Mouse (Mus musculus) right cerebral cortex, postnatal 25 days (tissue): ENCODE measurements around the gene Rps27rt.
"Not testable (repeated sequence)": the region's sequence is repeated elsewhere in the genome, so short reads cannot be mapped to it uniquely, and the experiment has no call there.

Source experiments
- DNase-seq: peaks from one replicate; pipeline ENCODE4 v3.0.0; 2022

Rps27rt gene

GRCm38 (mm10) chr9:114979969-114980368 is 2.6 kb downstream of the Rps27rt start:
- no peak for DNase-seq

- DNase-seq, result peak; percentile 84
Observed at GRCm38 (mm10) chr9:114978281-114979111, 4.0 kb downstream of the Rps27rt start, which contains the start of gene Osbpl10. Gene Osbpl10, plus strand, starts transcription at chr9:114978569.

GRCm38 (mm10) chr9:114977461-114978280 is 4.9 kb downstream of the Rps27rt start:
- peak; percentile 51 for DNase-seq

GRCm38 (mm10) chr9:114966286-114966685 is 16.3 kb downstream of the Rps27rt start:
- not testable (repeated sequence) for DNase-seq

GRCm38 (mm10) chr9:114964093-114964492 is 18.4 kb downstream of the Rps27rt start:
- DNase-seq, result no peak

GRCm38 (mm10) chr9:114960844-114961243 is 21.7 kb downstream of the Rps27rt start:
- no peak for DNase-seq

- DNase-seq, result no peak
Observed at GRCm38 (mm10) chr9:114960043-114960789, 22.3 kb downstream of the Rps27rt start.

GRCm38 (mm10) chr9:114956945-114957344 is 25.6 kb downstream of the Rps27rt start:
- DNase-seq, result no peak

- DNase-seq, result no peak
Observed at GRCm38 (mm10) chr9:114955340-114955739, 27.2 kb downstream of the Rps27rt start.

- DNase-seq, result no peak
Observed at GRCm38 (mm10) chr9:114952866-114953265, 29.7 kb downstream of the Rps27rt start.

GRCm38 (mm10) chr9:114948395-114948794 is 34.1 kb downstream of the Rps27rt start:
- no peak for DNase-seq

GRCm38 (mm10) chr9:114945576-114945975 is 37.0 kb downstream of the Rps27rt start:
- no peak for DNase-seq

GRCm38 (mm10) chr9:114944642-114945041 is 37.9 kb downstream of the Rps27rt start:
- no peak for DNase-seq

GRCm38 (mm10) chr9:114936687-114937086 is 45.9 kb downstream of the Rps27rt start:
- no peak for DNase-seq

GRCm38 (mm10) chr9:114935321-114935720 is 47.2 kb downstream of the Rps27rt start:
- DNase-seq, result no peak

GRCm38 (mm10) chr9:114934231-114934630 is 48.3 kb downstream of the Rps27rt start:
- no peak for DNase-seq

GRCm38 (mm10) chr9:114933723-114934171 is 48.8 kb downstream of the Rps27rt start, which contains the start of gene Gpd1l:
Gene Gpd1l, minus strand, starts transcription at chr9:114933987.
- DNase-seq, result peak; percentile 97

- DNase-seq, result no peak
Observed at GRCm38 (mm10) chr9:114933037-114933722, 49.4 kb downstream of the Rps27rt start.

- DNase-seq, result no peak
Observed at GRCm38 (mm10) chr9:114932607-114933006, 49.9 kb downstream of the Rps27rt start.
